Mouse (Mus musculus): ENCODE data around the gene Rab33b. TPM values are rescaled to one million over a fixed set of nuclear protein-coding genes. Genes with fewer than 3 reads are reported as not detected.

Gene Rab33b
- polyA plus RNA-seq, 1 experiment from 2014 or later = 21.6 TPM

DNA sequence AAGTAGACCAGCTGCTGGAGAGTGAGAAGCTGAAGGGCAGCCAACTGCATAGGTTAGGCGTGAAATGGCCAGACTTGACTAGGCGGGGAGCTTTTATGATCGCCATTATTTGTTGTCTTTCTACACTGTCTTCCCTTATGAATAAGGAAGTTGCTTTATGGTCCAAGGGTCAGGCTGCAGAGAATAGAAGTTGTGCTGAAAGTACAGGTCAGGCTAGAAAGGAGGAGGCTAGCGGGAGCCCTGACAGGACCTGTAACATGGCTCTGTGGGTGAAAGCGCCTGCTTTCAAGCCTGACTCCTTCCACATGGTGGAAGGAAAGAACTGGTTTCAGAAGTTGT lies 48.5 kb downstream of the Rab33b start:
- Histone ChIP-seq H3K9me3 (replicated peaks; ENCODE audit: low read length) (no peaks in the 10 kb centered on the region), H3K36me3 (ENCODE audit: insufficient read depth, low read length) (peaks cover 35% of the 10 kb centered on the region), H3K27ac (peak overlapping the region; percentile 55), H3K4me1 (replicated peaks; ENCODE audit: insufficient read depth, low read length) (no peaks in the 10 kb centered on the region), H3K4me2 (ENCODE audit: low read length) (peak overlapping the region; percentile 30), H3K4me3 (replicated peaks; ENCODE audit: low read depth, low read length) (no peak overlapping the region), H3K27me3 (ENCODE audit: insufficient read depth, low read length) (no peaks in the 10 kb centered on the region), H3K9ac (ENCODE audit: low read depth, low read length) (no peak overlapping the region)
- no peak for DNase-seq (ENCODE audit: low spot score)
- ATAC-seq (replicated peaks; ENCODE audit: low FRiP score, low read depth) = peak; percentile 77
- 33% methylated on average over 5 of the region's 5 CpGs for WGBS
- TF ChIP-seq CTCF (IDR thresholded peaks at IDR 0.05; ENCODE audit: low read depth) = no peak

GRCm38 (mm10) chr3:51533573-51533972 lies 49.9 kb downstream of the Rab33b start:
- Histone ChIP-seq H3K9me3 (replicated peaks; ENCODE audit: low read length) (no peaks in the 10 kb centered on the region), H3K4me3 (replicated peaks; ENCODE audit: low read depth, low read length) (no peak overlapping the region), H3K9ac (ENCODE audit: low read depth, low read length) (no peak overlapping the region), H3K27me3 (ENCODE audit: insufficient read depth, low read length) (no peaks in the 10 kb centered on the region), H3K4me2 (ENCODE audit: low read length) (no peak overlapping the region), H3K36me3 (ENCODE audit: insufficient read depth, low read length) (peaks cover 36% of the 10 kb centered on the region), H3K4me1 (replicated peaks; ENCODE audit: insufficient read depth, low read length) (no peaks in the 10 kb centered on the region), H3K27ac (no peak overlapping the region)
- 56% methylated on average over 5 of the region's 5 CpGs for WGBS
- TF ChIP-seq CTCF (IDR thresholded peaks at IDR 0.05; ENCODE audit: low read depth) = no peak
- no peak for ATAC-seq (replicated peaks; ENCODE audit: low FRiP score, low read depth)
- DNase-seq (ENCODE audit: low spot score) = no peak

- no peak for TF ChIP-seq CTCF (IDR thresholded peaks at IDR 0.05; ENCODE audit: low read depth)
- Histone ChIP-seq H3K9ac (ENCODE audit: low read depth, low read length) (no peak overlapping the region), H3K4me1 (replicated peaks; ENCODE audit: insufficient read depth, low read length) (no peaks in the 10 kb centered on the region), H3K4me3 (replicated peaks; ENCODE audit: low read depth, low read length) (no peak overlapping the region), H3K36me3 (ENCODE audit: insufficient read depth, low read length) (peaks cover 37% of the 10 kb centered on the region), H3K4me2 (ENCODE audit: low read length) (no peak overlapping the region), H3K27ac (no peak overlapping the region), H3K9me3 (replicated peaks; ENCODE audit: low read length) (no peaks in the 10 kb centered on the region), H3K27me3 (ENCODE audit: insufficient read depth, low read length) (no peaks in the 10 kb centered on the region)
- WGBS = 54% methylated on average over 9 of the region's 9 CpGs
- peak; percentile 62 for DNase-seq (ENCODE audit: low spot score)
- no peak for ATAC-seq (replicated peaks; ENCODE audit: low FRiP score, low read depth)
These were observed 50.3 kb downstream of the Rab33b start for GRCm38 (mm10) chr3:51534013-51534412.

DNA sequence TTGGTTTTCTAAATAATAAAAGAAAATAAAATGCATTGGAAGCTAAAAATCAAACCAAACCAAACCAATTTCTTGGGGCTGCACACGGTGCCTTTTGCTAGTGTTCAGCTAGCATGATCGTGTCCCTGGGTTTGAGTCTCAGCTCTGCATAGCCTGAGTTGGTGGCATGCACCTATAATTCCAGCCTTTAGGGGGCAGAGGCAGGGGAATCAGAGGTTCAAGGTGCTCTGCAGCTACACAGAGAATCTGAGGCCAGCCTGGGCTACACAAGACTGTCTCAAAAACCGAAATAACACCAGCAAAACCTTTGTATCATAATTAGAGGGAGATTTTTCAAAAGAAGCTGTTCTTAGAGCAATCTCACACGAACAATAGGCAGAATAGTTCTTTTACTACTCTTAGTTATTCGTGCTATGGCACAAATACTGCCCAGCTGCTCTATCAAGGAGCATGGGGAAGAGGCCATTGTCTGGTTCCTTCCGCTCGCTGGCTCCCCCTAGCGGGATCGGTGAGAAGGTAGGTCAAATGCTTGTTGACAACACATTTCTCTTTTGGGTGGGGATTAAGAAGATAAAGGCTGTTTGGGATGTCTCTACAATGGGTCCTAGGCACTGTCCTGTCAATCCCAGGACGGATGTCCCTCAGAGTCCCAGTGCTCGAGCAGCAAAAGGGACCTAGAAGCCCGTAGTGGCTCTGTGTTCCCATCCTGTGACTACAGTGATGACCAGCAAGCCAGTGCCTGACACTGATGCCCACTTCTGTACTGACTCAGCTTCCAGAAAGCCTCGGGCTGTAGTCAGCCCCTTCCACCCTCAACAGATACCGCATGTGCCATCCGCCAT lies 56.1 kb downstream of the Rab33b start:
- ATAC-seq (replicated peaks; ENCODE audit: low FRiP score, low read depth) (no peak), DNase-seq (ENCODE audit: low spot score) (peak; percentile 73)
- Histone ChIP-seq H3K9ac (ENCODE audit: low read depth, low read length) (no peak overlapping the region), H3K4me2 (ENCODE audit: low read length) (no peak overlapping the region), H3K9me3 (replicated peaks; ENCODE audit: low read length) (no peaks in the 10 kb centered on the region), H3K4me1 (replicated peaks; ENCODE audit: insufficient read depth, low read length) (no peaks in the 10 kb centered on the region), H3K27me3 (ENCODE audit: insufficient read depth, low read length) (no peaks in the 10 kb centered on the region), H3K4me3 (replicated peaks; ENCODE audit: low read depth, low read length) (no peak overlapping the region), H3K36me3 (ENCODE audit: insufficient read depth, low read length) (peaks cover 29% of the 10 kb centered on the region), H3K27ac (no peak overlapping the region)
- 58% methylated on average over 15 of the region's 15 CpGs for WGBS
- peak; percentile 77 for TF ChIP-seq CTCF (IDR thresholded peaks at IDR 0.05; ENCODE audit: low read depth)

GRCm38 (mm10) chr3:51540659-51541058 lies 56.9 kb downstream of the Rab33b start:
- Histone ChIP-seq H3K27me3 (ENCODE audit: insufficient read depth, low read length) (no peaks in the 10 kb centered on the region), H3K27ac (no peak overlapping the region), H3K9me3 (replicated peaks; ENCODE audit: low read length) (no peaks in the 10 kb centered on the region), H3K4me2 (ENCODE audit: low read length) (no peak overlapping the region), H3K9ac (ENCODE audit: low read depth, low read length) (no peak overlapping the region), H3K4me1 (replicated peaks; ENCODE audit: insufficient read depth, low read length) (no peaks in the 10 kb centered on the region), H3K36me3 (ENCODE audit: insufficient read depth, low read length) (peaks cover 29% of the 10 kb centered on the region), H3K4me3 (replicated peaks; ENCODE audit: low read depth, low read length) (no peak overlapping the region)
- no peak for TF ChIP-seq CTCF (IDR thresholded peaks at IDR 0.05; ENCODE audit: low read depth)
- WGBS = 91% methylated on average over 9 of the region's 9 CpGs
- DNase-seq (ENCODE audit: low spot score) (no peak), ATAC-seq (replicated peaks; ENCODE audit: low FRiP score, low read depth) (no peak)

DNA sequence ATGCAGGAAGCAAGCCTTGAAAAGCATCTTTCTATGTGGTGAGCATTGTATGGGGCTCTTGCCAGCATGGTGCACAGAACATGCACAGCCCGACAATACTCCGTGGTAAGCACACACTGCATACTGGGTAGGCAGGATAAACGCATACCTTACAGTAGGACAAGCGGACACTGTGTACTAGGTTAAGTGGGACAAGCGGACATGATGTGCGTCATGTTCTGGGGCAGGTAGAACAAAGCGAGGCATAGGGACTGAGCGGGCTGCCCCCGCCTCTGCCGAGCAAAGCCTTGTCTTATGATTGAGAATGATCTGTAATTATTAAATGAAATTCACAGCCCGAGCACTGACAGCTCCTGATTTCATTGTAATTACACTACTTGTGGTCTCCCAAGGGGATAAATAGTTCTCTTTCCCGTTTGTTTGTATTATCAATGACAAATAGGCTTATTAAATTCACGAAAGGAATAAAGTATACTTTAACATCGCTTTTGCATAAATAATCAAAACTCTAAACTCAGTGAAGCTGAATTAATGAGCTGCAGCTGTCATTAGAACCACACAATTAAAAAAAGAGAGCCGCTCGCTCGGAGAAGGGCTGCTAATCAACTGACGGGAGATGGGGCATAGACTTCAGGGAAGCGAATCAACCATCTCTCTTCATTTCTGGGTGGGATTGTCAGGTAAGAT lies 60.9 kb downstream of the Rab33b start:
- Histone ChIP-seq H3K36me3 (ENCODE audit: insufficient read depth, low read length) (0 out of 2 replicates have a peak, but pooled peaks cover 7% of the 10 kb centered on the region), H3K4me2 (ENCODE audit: low read length) (no peak overlapping the region), H3K4me3 (replicated peaks; ENCODE audit: low read depth, low read length) (no peak overlapping the region), H3K27me3 (ENCODE audit: insufficient read depth, low read length) (no peaks in the 10 kb centered on the region), H3K4me1 (replicated peaks; ENCODE audit: insufficient read depth, low read length) (no peaks in the 10 kb centered on the region), H3K27ac (no peak overlapping the region), H3K9me3 (replicated peaks; ENCODE audit: low read length) (no peaks in the 10 kb centered on the region), H3K9ac (ENCODE audit: low read depth, low read length) (no peak overlapping the region)
- no peak for TF ChIP-seq CTCF (IDR thresholded peaks at IDR 0.05; ENCODE audit: low read depth)
- ATAC-seq (replicated peaks; ENCODE audit: low FRiP score, low read depth) (no peak), DNase-seq (ENCODE audit: low spot score) (no peak)
- 89% methylated on average over 19 of the region's 19 CpGs for WGBS

Other genes with a start within 250 kb of the Rab33b start
- gene Elf2, start 143.3 kb upstream of the Rab33b start, polyA plus RNA-seq (2015; fragmentation: Nextera tagmentation; extraction: Ambion mirVana) = 56.2 and 60.3 TPM in 2 replicates
- 0.76 and 0.88 TPM in 2 replicates for gene Mgarp, start 87.2 kb upstream of the Rab33b start, polyA plus RNA-seq (2015; fragmentation: Nextera tagmentation; extraction: Ambion mirVana)
- gene Ndufc1, start 74.9 kb upstream of the Rab33b start, polyA plus RNA-seq (2015; fragmentation: Nextera tagmentation; extraction: Ambion mirVana) = 1,354 and 1,434 TPM in 2 replicates
- 26.5 and 26.6 TPM in 2 replicates for gene Naa15, start 68.8 kb upstream of the Rab33b start, polyA plus RNA-seq (2015; fragmentation: Nextera tagmentation; extraction: Ambion mirVana)
- gene Setd7, start 77.0 kb downstream of the Rab33b start, polyA plus RNA-seq (2015; fragmentation: Nextera tagmentation; extraction: Ambion mirVana) = 2.0 and 2.4 TPM in 2 replicates
- 1.6 and 1.8 TPM in 2 replicates for gene Mgst2, start 176.4 kb downstream of the Rab33b start, polyA plus RNA-seq (2015; fragmentation: Nextera tagmentation; extraction: Ambion mirVana)